Mouse (Mus musculus) erythroblast, embryonic 14.5 days (primary cell): ENCODE results near the gene Eya2. TPM values are rescaled to one million over a fixed set of nuclear protein-coding genes. Genes with fewer than 3 reads are reported as not detected.

ENCODE experiments used
- H3K27me3 ChIP-seq: 2 replicates; pipeline ENCODE4 v1.6.1; 2012; ENCODE audit warnings: inconsistent platforms; ENCODE audit not compliant: control insufficient read depth
- H3K36me3 ChIP-seq: 2 replicates; pipeline ENCODE4 v1.6.1; 2012; ENCODE audit warnings: mild to moderate bottlenecking, inconsistent platforms; ENCODE audit not compliant: control insufficient read depth
- H3K4me1 ChIP-seq: 2 replicates; pipeline ENCODE4 v1.6.1; 2012; ENCODE audit warnings: inconsistent platforms; ENCODE audit not compliant: control insufficient read depth
- H3K4me3 ChIP-seq: replicated peaks from 2 replicates; pipeline ENCODE3; 2012; ENCODE audit warnings: moderate library complexity, mild to moderate bottlenecking, inconsistent platforms
- H3K9me3 ChIP-seq: 2 replicates; pipeline ENCODE4 v1.6.1; 2012; ENCODE audit warnings: low read length, inconsistent platforms, mixed read lengths; ENCODE audit not compliant: control insufficient read depth
- GATA1 ChIP-seq: IDR thresholded peaks from 2 replicates; pipeline ENCODE4 v1.6.1; 2012; ENCODE audit warnings: low read length, inconsistent platforms, mixed read lengths
- TAL1 ChIP-seq: IDR thresholded peaks from 3 replicates; pipeline ENCODE4 v1.6.1; 2012; ENCODE audit warnings: low read length, inconsistent platforms, mixed read lengths
- polyA plus RNA-seq: library from polyadenylated mRNA; stranded (reverse); fragments of >175 nt; gene quantifications from 2 replicates; pipeline ENCODE4 v1.2.3, GENCODE M21; 2012

Gene Eya2
- polyA plus RNA-seq, 1 experiment = not detected

- no peak overlapping the region for H3K4me3 ChIP-seq
- H3K4me1 ChIP-seq = no peaks in the 10 kb centered on the region
- peaks cover 3% of the 10 kb centered on the region for H3K9me3 ChIP-seq
- TF ChIP-seq GATA1 (no peak), TAL1 (no peak)
- H3K36me3 ChIP-seq = no peaks in the 10 kb centered on the region
- H3K27me3 ChIP-seq = no peaks in the 10 kb centered on the region
Measured at GRCm38 (mm10) chr2:165717182-165718176, 122.6 kb downstream of the Eya2 start.

- H3K36me3 ChIP-seq = no peaks in the 10 kb centered on the region
- no peak for TF ChIP-seq TAL1
- no peak for TF ChIP-seq GATA1
Measured at GRCm38 (mm10) chr2:165719382-165719781, 124.5 kb downstream of the Eya2 start.

GRCm38 (mm10) chr2:165721941-165722340, 127.1 kb downstream of the Eya2 start:
- Histone ChIP-seq H3K4me1 (no peaks in the 10 kb centered on the region), H3K4me3 (no peak overlapping the region), H3K36me3 (no peaks in the 10 kb centered on the region), H3K9me3 (no peaks in the 10 kb centered on the region), H3K27me3 (no peaks in the 10 kb centered on the region)
- no peak for TF ChIP-seq TAL1
- TF ChIP-seq GATA1 = no peak

More at GRCm38 (mm10) chr2:165719382-165719781, 124.5 kb downstream of the Eya2 start:
- H3K9me3 ChIP-seq = peaks cover 3% of the 10 kb centered on the region
- no peaks in the 10 kb centered on the region for H3K4me1 ChIP-seq
- H3K27me3 ChIP-seq = no peaks in the 10 kb centered on the region
- no peak overlapping the region for H3K4me3 ChIP-seq

DNA sequence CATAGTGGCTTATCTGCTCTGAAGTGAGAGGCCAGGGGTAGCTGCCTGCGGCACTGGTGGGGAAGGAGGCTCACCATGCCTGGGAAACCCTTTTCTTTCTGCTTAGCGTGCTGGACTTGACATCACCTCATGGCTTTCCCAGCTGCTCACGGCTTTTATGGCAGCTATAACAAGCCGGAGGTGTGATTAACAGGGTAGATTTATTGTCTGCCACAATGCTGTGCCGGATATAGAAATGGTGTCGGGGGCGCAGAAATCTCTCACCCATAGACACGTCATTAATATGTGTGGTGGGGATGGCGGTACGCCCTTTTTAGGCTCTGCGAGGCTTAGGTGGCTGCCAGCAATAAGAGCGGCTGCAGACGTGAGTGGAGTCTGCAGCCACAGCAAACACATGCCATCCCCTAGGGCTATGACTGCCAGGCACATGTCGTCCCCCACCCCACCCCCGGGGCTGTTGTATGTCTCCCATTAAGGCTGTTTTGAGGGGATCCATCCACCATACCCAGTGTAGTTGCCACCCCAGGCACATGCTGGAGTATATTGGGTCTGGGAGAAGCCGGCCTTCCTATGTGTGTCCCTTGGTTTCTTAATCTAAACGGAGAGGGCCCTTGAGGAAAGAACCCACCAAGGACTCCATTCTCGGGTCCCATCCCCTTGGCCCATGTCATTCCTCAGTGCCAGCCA, 137.9 kb downstream of the Eya2 start:
- Histone ChIP-seq H3K4me1 (no peaks in the 10 kb centered on the region), H3K27me3 (no peaks in the 10 kb centered on the region), H3K9me3 (no peaks in the 10 kb centered on the region), H3K36me3 (no peaks in the 10 kb centered on the region), H3K4me3 (no peak overlapping the region)
- TF ChIP-seq GATA1 (no peak), TAL1 (no peak)

GRCm38 (mm10) chr2:165733701-165734100, 138.9 kb downstream of the Eya2 start:
- Histone ChIP-seq H3K4me1 (no peaks in the 10 kb centered on the region), H3K9me3 (no peaks in the 10 kb centered on the region), H3K27me3 (no peaks in the 10 kb centered on the region), H3K36me3 (no peaks in the 10 kb centered on the region), H3K4me3 (no peak overlapping the region)
- TF ChIP-seq GATA1 = no peak
- no peak for TF ChIP-seq TAL1

- TF ChIP-seq TAL1 (no peak), GATA1 (no peak)
- H3K9me3 ChIP-seq = no peaks in the 10 kb centered on the region
- no peaks in the 10 kb centered on the region for H3K4me1 ChIP-seq
- no peak overlapping the region for H3K4me3 ChIP-seq
- H3K36me3 ChIP-seq = no peaks in the 10 kb centered on the region
- no peaks in the 10 kb centered on the region for H3K27me3 ChIP-seq
Measured at GRCm38 (mm10) chr2:165736297-165736696, 141.5 kb downstream of the Eya2 start.

DNA sequence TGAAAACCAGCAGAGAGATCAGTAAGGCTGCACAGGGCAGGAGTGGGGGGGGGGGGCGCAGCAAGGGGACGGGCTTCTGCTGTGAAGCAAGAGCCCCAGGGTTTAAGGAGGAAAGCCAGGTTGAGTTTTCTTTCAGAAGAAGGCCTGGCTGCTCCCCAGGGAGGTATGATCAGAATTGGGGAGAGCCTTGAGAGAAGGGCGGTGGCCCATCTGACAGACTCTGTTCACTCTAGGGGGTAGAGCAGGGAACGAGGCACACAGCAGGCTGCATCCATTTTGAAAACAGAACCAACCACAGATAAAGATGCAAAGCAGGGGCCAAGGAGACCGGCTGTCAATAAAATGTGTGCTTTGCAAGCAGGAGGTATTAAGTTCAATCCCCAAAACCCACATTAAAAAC, 145.5 kb downstream of the Eya2 start:
- H3K4me3 ChIP-seq = no peak overlapping the region
- no peak for TF ChIP-seq GATA1
- TF ChIP-seq TAL1 = no peak
- no peaks in the 10 kb centered on the region for H3K4me1 ChIP-seq
- no peaks in the 10 kb centered on the region for H3K27me3 ChIP-seq
- no peaks in the 10 kb centered on the region for H3K9me3 ChIP-seq
- no peaks in the 10 kb centered on the region for H3K36me3 ChIP-seq

- no peaks in the 10 kb centered on the region for H3K27me3 ChIP-seq
- no peak for TF ChIP-seq GATA1
- TF ChIP-seq TAL1 = no peak
- no peak overlapping the region for H3K4me3 ChIP-seq
- H3K36me3 ChIP-seq = no peaks in the 10 kb centered on the region
- no peaks in the 10 kb centered on the region for H3K9me3 ChIP-seq
- H3K4me1 ChIP-seq = no peaks in the 10 kb centered on the region
Measured at GRCm38 (mm10) chr2:165740982-165741381, 146.2 kb downstream of the Eya2 start.

GRCm38 (mm10) chr2:165741526-165742050, 146.8 kb downstream of the Eya2 start:
- Histone ChIP-seq H3K4me3 (no peak overlapping the region), H3K4me1 (no peaks in the 10 kb centered on the region), H3K27me3 (no peaks in the 10 kb centered on the region), H3K9me3 (no peaks in the 10 kb centered on the region), H3K36me3 (no peaks in the 10 kb centered on the region)
- TF ChIP-seq GATA1 = no peak
- no peak for TF ChIP-seq TAL1
